Mouse (Mus musculus) lung, adult 2 months (tissue): ENCODE results near the gene Hivep1.

Source experiments
- CTCF ChIP-seq: fragments of 200-500 bp; IDR thresholded peaks from 2 replicates; pipeline ENCODE4 v1.5.1; 2011; ENCODE audit warnings: mild to moderate bottlenecking, low read length, control low read depth; ENCODE audit not compliant: insufficient read depth
- POLR2A ChIP-seq: fragments of 200-500 bp; IDR thresholded peaks from 2 replicates; pipeline ENCODE4 v1.6.1; 2011; ENCODE audit warnings: low read depth, mild to moderate bottlenecking, control low read depth, low read length, borderline replicate concordance; ENCODE audit errors: extremely low read depth

- TF ChIP-seq CTCF (no peak), POLR2A (no peak)
Observed at GRCm38 (mm10) chr13:42088339-42088738, 36.5 kb downstream of the Hivep1 start.
